Mouse (Mus musculus): ENCODE results near the gene Slc12a6. TPM values are rescaled to one million over a fixed set of nuclear protein-coding genes. Genes with fewer than 3 reads are reported as not detected.

Gene Slc12a6
- polyA plus RNA-seq, 1 experiment = 3.8 TPM

GRCm38 (mm10) chr2:112391346-112392000 is 125.8 kb downstream of the Slc12a6 start:
- no peak for TF ChIP-seq GATA1 (IDR thresholded peaks at IDR 0.05; ENCODE audit: low read length)

DNA sequence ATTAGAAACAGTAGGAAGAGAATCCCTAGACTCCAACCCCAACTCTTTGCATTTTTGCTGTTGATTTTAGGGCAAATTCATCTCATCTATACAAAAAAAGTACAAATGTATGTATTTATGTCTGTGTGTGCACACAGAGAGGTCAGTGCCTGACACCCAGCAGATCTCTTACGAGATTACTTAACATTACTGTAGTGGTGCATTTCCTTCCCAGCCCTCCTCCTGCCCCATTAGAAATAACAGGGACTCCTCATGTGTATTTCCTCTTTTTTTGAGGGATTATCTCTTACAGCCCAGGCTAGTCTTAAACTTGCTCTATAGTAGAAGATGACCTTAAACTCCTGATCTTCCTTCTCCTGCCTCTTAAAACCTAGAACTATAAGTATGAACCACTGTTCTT is 127.1 kb downstream of the Slc12a6 start:
- TF ChIP-seq GATA1 (IDR thresholded peaks at IDR 0.05; ENCODE audit: low read length) = no peak

- TF ChIP-seq GATA1 (IDR thresholded peaks at IDR 0.05; ENCODE audit: low read length) = no peak
Measured at GRCm38 (mm10) chr2:112393958-112394357, 128.3 kb downstream of the Slc12a6 start.

DNA sequence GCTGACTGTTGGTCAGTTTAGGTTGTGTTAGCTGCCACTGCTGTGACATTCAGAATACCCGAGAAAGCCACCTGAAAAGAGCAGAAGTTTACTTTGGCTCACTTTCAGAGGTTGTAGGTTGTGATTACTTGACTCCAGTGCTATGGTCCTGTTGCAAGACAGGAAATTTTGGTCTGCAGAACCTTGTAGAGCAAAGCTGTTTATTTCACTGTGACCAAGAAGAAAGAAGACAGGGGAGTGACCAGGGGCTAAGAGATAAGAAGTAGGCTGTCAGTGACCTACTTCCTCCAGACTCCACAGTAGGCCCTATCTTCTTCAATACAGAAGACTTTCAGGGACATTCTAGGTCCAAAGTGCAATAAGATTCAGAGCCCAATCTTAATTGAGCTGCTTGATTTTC is 131.0 kb downstream of the Slc12a6 start:
- TF ChIP-seq GATA1 (IDR thresholded peaks at IDR 0.05; ENCODE audit: low read length) = no peak

- TF ChIP-seq GATA1 (IDR thresholded peaks at IDR 0.05; ENCODE audit: low read length) = no peak
Measured at GRCm38 (mm10) chr2:112407030-112407429, 141.4 kb downstream of the Slc12a6 start.

Other genes starting within 250 kb of the Slc12a6 start
- not detected in 2 replicates for gene Olfr1311, start 241.4 kb upstream of the Slc12a6 start, polyA plus RNA-seq (2012)
- gene Olfr1312, start 215.6 kb upstream of the Slc12a6 start, polyA plus RNA-seq (2012) = not detected in 2 replicates
- not detected in 2 replicates for gene Olfr1313, start 188.0 kb upstream of the Slc12a6 start, polyA plus RNA-seq (2012)
- not detected in 2 replicates for gene Olfr1314, start 169.0 kb upstream of the Slc12a6 start, polyA plus RNA-seq (2012)
- not detected in 2 replicates for gene Olfr1315-ps1, start 150.4 kb upstream of the Slc12a6 start, polyA plus RNA-seq (2012)
- not detected in 2 replicates for gene Olfr1316, start 130.8 kb upstream of the Slc12a6 start, polyA plus RNA-seq (2012)
- not detected in 2 replicates for gene Olfr1317, start 125.5 kb upstream of the Slc12a6 start, polyA plus RNA-seq (2012)
- gene Olfr1318, start 111.6 kb upstream of the Slc12a6 start, polyA plus RNA-seq (2012) = not detected in 2 replicates
- 35.9 and 44.2 TPM in 2 replicates for gene Lpcat4, start 26.4 kb upstream of the Slc12a6 start, polyA plus RNA-seq (2012)
- gene Nutm1, start 6.5 kb upstream of the Slc12a6 start, polyA plus RNA-seq (2012) = 0.03 TPM in 1 of 2 replicates, not detected in the other
- 35.6 and 100 TPM in 2 replicates for gene Nop10, start 3.9 kb upstream of the Slc12a6 start, polyA plus RNA-seq (2012)
- gene Gm21985, start 489 bp downstream of the Slc12a6 start, polyA plus RNA-seq (2012) = not detected in 2 replicates
- gene Emc4, start 102.2 kb downstream of the Slc12a6 start, polyA plus RNA-seq (2012) = 46.5 and 59.3 TPM in 2 replicates
- gene Katnbl1, start 113.4 kb downstream of the Slc12a6 start, polyA plus RNA-seq (2012) = 5.1 and 9.2 TPM in 2 replicates
- gene Emc7, start 189.2 kb downstream of the Slc12a6 start, polyA plus RNA-seq (2012) = 1.7 and 2.6 TPM in 2 replicates
- not detected in 2 replicates for gene Chrm5, start 214.9 kb downstream of the Slc12a6 start, polyA plus RNA-seq (2012)
- gene Aven, start 227.1 kb downstream of the Slc12a6 start, polyA plus RNA-seq (2012) = 9.2 and 12.4 TPM in 2 replicates

Measured in G1E-ER4 (cell line).